ENCODE assay signal across 27 mouse cellular contexts in genomic region chr11:102241874-102242273, GRCm38 (mm10). TPM values are rescaled to one million over a fixed set of nuclear protein-coding genes. Genes with fewer than 3 reads are reported as not detected.
DNase-seq lines count a peak whose midpoint lies in the region; ATAC-seq and TF ChIP-seq lines count a peak whose summit lies in the region.
"Had no signal": no experiment of that assay in that cellular context is flagged by ENCODE, and none has a peak within 500 bp of the region (broad histone marks: within the 10 kb centered on the region; RNA-seq: fewer than 3 reads in every experiment).

No protein-coding gene starts in this region.

- TF ChIP-seq POLR2A in small intestine, adult 2 months (IDR thresholded peaks at IDR 0.05; ENCODE audit: low read depth, low read length) = no peak

- TF ChIP-seq CTCF in intestine, postnatal 0 days (IDR thresholded peaks at IDR 0.05; ENCODE audit: low read depth) = peak; percentile 58
- peak; percentile 15 for TF ChIP-seq CTCF in lung, embryonic 14.5 days (IDR thresholded peaks at IDR 0.05; ENCODE audit: low read depth)
- TF ChIP-seq CTCF in small intestine, adult 2 months (IDR thresholded peaks at IDR 0.05; ENCODE audit: extremely low read depth, insufficient read length, insufficient replicate concordance, low read depth, low read length) = peak; percentile 6; the same call in 1 of the 2 replicates

- H3K4me3 ChIP-seq in intestine, postnatal 0 days (ENCODE audit: low read depth, low read length) = no peak overlapping the region
- no peak overlapping the region for H3K4me3 ChIP-seq in intestine, embryonic 15.5 days (replicated peaks)
- H3K4me3 ChIP-seq in lung, embryonic 14.5 days (ENCODE audit: low read depth, low read length) = no peak overlapping the region
- no peak overlapping the region for H3K4me3 ChIP-seq in small intestine, adult 2 months (ENCODE audit: low read depth, low read length)
- H3K4me3 ChIP-seq: embryonic facial prominence, embryonic 13.5 days; erythroblast, embryonic 14.5 days; forebrain, embryonic 12.5 days; heart, embryonic 15.5 days; hindbrain, embryonic 15.5 days; limb, embryonic 10.5 days; liver, embryonic 13.5 days; megakaryocyte, embryonic 14.5 days; midbrain, embryonic 15.5 days; myocyte; neural tube, embryonic 13.5 days had no signal

- no peaks in the 10 kb centered on the region for H3K36me3 ChIP-seq in intestine, postnatal 0 days (ENCODE audit: control insufficient read depth, insufficient read depth)
- no peaks in the 10 kb centered on the region for H3K36me3 ChIP-seq in intestine, embryonic 15.5 days
- no peaks in the 10 kb centered on the region for H3K36me3 ChIP-seq in lung, embryonic 14.5 days (ENCODE audit: insufficient read depth)
- no peaks in the 10 kb centered on the region for H3K36me3 ChIP-seq in small intestine, adult 2 months (ENCODE audit: control insufficient read depth, insufficient read depth, low read length)
- H3K36me3 ChIP-seq: embryonic facial prominence, embryonic 13.5 days; forebrain, embryonic 12.5 days; heart, embryonic 15.5 days; hindbrain, embryonic 15.5 days; limb, embryonic 10.5 days; liver, embryonic 13.5 days; midbrain, embryonic 15.5 days; neural tube, embryonic 13.5 days had no signal

- H3K27ac ChIP-seq in intestine, postnatal 0 days (ENCODE audit: low read depth, low read length) = no peak overlapping the region
- no peak overlapping the region for H3K27ac ChIP-seq in intestine, embryonic 15.5 days
- no peak overlapping the region for H3K27ac ChIP-seq in lung, embryonic 14.5 days (ENCODE audit: low read depth)
- peak overlapping the region; percentile 74; the same call in 1 of the 2 replicates for H3K27ac ChIP-seq in small intestine, adult 2 months (ENCODE audit: insufficient read depth, low read depth, low read length)
- H3K27ac ChIP-seq: embryonic facial prominence, embryonic 13.5 days; forebrain, embryonic 12.5 days; heart, embryonic 15.5 days; hindbrain, embryonic 15.5 days; limb, embryonic 10.5 days; liver, embryonic 13.5 days; midbrain, embryonic 15.5 days; neural tube, embryonic 13.5 days had no signal

- no peaks in the 10 kb centered on the region for H3K27me3 ChIP-seq in intestine, postnatal 0 days (replicated peaks; ENCODE audit: control insufficient read depth, insufficient read depth, low read length)
- no peaks in the 10 kb centered on the region for H3K27me3 ChIP-seq in intestine, embryonic 15.5 days (replicated peaks)
- no peaks in the 10 kb centered on the region for H3K27me3 ChIP-seq in lung, embryonic 14.5 days (ENCODE audit: insufficient read depth, low read length)
- no peaks in the 10 kb centered on the region for H3K27me3 ChIP-seq in small intestine, adult 2 months (ENCODE audit: control insufficient read depth, insufficient read depth, low read length)
- H3K27me3 ChIP-seq: embryonic facial prominence, embryonic 13.5 days; forebrain, embryonic 12.5 days; heart, embryonic 15.5 days; hindbrain, embryonic 15.5 days; midbrain, embryonic 15.5 days; neural tube, embryonic 13.5 days had no signal

- DNase-seq in lung, embryonic 14.5 days = no peak
- no peak for DNase-seq in lung, adult 18-20 months
- peak; percentile 70 for DNase-seq in ES-CJ7 (ENCODE audit: low read depth, low spot score)
- no peak for DNase-seq in layer of hippocampus, postnatal 10 days (ENCODE audit: low spot score in 2 of 2)
- no peak for DNase-seq in MN1 (ENCODE audit: low spot score)
- DNase-seq: adrenal gland, postnatal 10 days; cerebellum, adult 8-10 months; cerebellum, postnatal 36 days; embryo, embryonic 11 days; heart, postnatal 36 days; liver, embryonic 13.5 days; retina, postnatal 1 day; thymus, postnatal 25 days had no signal

- 63% methylated on average over 5 of the region's 5 CpGs for WGBS in intestine, postnatal 0 days
- WGBS in intestine, embryonic 15.5 days = 61% methylated on average over 5 of the region's 5 CpGs
- 58% methylated on average over 5 of the region's 5 CpGs for WGBS in lung, embryonic 14.5 days
- 74% methylated on average over 5 of the region's 5 CpGs for whole genome bisulfite sequencing in small intestine, adult 2 months

- H3K4me2 ChIP-seq in intestine, postnatal 0 days (replicated peaks; ENCODE audit: low read depth) = no peak overlapping the region
- no peak overlapping the region for H3K4me2 ChIP-seq in intestine, embryonic 15.5 days (replicated peaks)
- no peak overlapping the region for H3K4me2 ChIP-seq in lung, embryonic 14.5 days
- H3K4me2 ChIP-seq: embryonic facial prominence, embryonic 13.5 days; forebrain, embryonic 12.5 days; heart, embryonic 15.5 days; hindbrain, embryonic 15.5 days; liver, embryonic 13.5 days; midbrain, embryonic 15.5 days; neural tube, embryonic 13.5 days had no signal

- ATAC-seq in intestine, postnatal 0 days = no peak
- ATAC-seq in intestine, embryonic 15.5 days = no peak
- no peak for ATAC-seq in lung, embryonic 14.5 days (ENCODE audit: insufficient read depth)
- ATAC-seq: midbrain, embryonic 15.5 days had no signal

- 0 out of 2 replicates have a peak, but pooled peaks cover 3% of the 10 kb centered on the region for H3K4me1 ChIP-seq in intestine, postnatal 0 days (replicated peaks; ENCODE audit: control insufficient read depth, insufficient read depth, low read length)
- peaks cover 14% of the 10 kb centered on the region for H3K4me1 ChIP-seq in intestine, embryonic 15.5 days (replicated peaks)
- no peaks in the 10 kb centered on the region for H3K4me1 ChIP-seq in lung, embryonic 14.5 days (ENCODE audit: insufficient read depth)
- peaks cover 6% of the 10 kb centered on the region; the same call in 1 of the 2 replicates for H3K4me1 ChIP-seq in small intestine, adult 2 months (ENCODE audit: control insufficient read depth, insufficient read depth, insufficient read length, low read length)

- no peak overlapping the region for H3K9ac ChIP-seq in intestine, postnatal 0 days (ENCODE audit: low read depth, low read length)
- H3K9ac ChIP-seq in intestine, embryonic 15.5 days = no peak overlapping the region
- no peak overlapping the region for H3K9ac ChIP-seq in lung, embryonic 14.5 days
- H3K9ac ChIP-seq: embryonic facial prominence, embryonic 13.5 days; forebrain, embryonic 12.5 days; heart, embryonic 15.5 days; hindbrain, embryonic 15.5 days; liver, embryonic 13.5 days; midbrain, embryonic 15.5 days; neural tube, embryonic 13.5 days had no signal

- no peaks in the 10 kb centered on the region for H3K9me3 ChIP-seq in intestine, postnatal 0 days (ENCODE audit: control insufficient read depth)
- no peaks in the 10 kb centered on the region for H3K9me3 ChIP-seq in intestine, embryonic 15.5 days
- H3K9me3 ChIP-seq in lung, embryonic 14.5 days (ENCODE audit: low read depth, low read length) = no peaks in the 10 kb centered on the region
- H3K9me3 ChIP-seq: embryonic facial prominence, embryonic 13.5 days; forebrain, embryonic 12.5 days; hindbrain, embryonic 15.5 days; limb, embryonic 10.5 days; liver, embryonic 13.5 days; midbrain, embryonic 15.5 days; neural tube, embryonic 13.5 days had no signal

RNA-seq across cellular contexts. Expression of gene BC030867, which starts 6.8 kb away (rescaled TPM):
- 2.7 and 3.4 TPM in 2 replicates for polyA plus RNA-seq in intestine, postnatal 0 days (2015; fragmentation: Nextera tagmentation; extraction: Ambion mirVana)
- 13.1 and 13.5 TPM in 2 replicates for polyA plus RNA-seq in intestine, embryonic 15.5 days (2015; fragmentation: Nextera tagmentation; extraction: Ambion mirVana)
- polyA plus RNA-seq in lung, embryonic 14.5 days (2014; fragmentation: Nextera tagmentation; extraction: Ambion mirVana) = 21.4 and 22.2 TPM in 2 replicates
- polyA plus RNA-seq in small intestine, adult 2 months (2012; rRNA removed) = 2.4 and 5.2 TPM in 2 replicates
- total RNA-seq in layer of hippocampus, postnatal 10 days (2021) = 1 to 10 TPM in 1 of 2 experiments, under 1 TPM in 1; 0.94 to 1.0 TPM

RNA-seq across cellular contexts. Expression of gene Hdac5, which starts 11.9 kb away (rescaled TPM):
- 30.1 and 30.4 TPM in 2 replicates for polyA plus RNA-seq in intestine, postnatal 0 days (2015; fragmentation: Nextera tagmentation; extraction: Ambion mirVana)
- 54.3 and 62.8 TPM in 2 replicates for polyA plus RNA-seq in intestine, embryonic 15.5 days (2015; fragmentation: Nextera tagmentation; extraction: Ambion mirVana)
- polyA plus RNA-seq in lung, embryonic 14.5 days (2014; fragmentation: Nextera tagmentation; extraction: Ambion mirVana) = 41.1 and 42.7 TPM in 2 replicates
- polyA plus RNA-seq in small intestine, adult 2 months (2012; rRNA removed) = 82.5 and 102 TPM in 2 replicates
- 100 to 1,000 TPM; 164 to 207 TPM for total RNA-seq in layer of hippocampus, postnatal 10 days (2021)

RNA-seq across cellular contexts. Expression of gene Asb16, which starts 26.7 kb away (rescaled TPM):
- polyA plus RNA-seq in intestine, postnatal 0 days (2015; fragmentation: Nextera tagmentation; extraction: Ambion mirVana) = 0.05 and 0.09 TPM in 2 replicates
- 0.08 TPM in 1 of 2 replicates, not detected in the other for polyA plus RNA-seq in intestine, embryonic 15.5 days (2015; fragmentation: Nextera tagmentation; extraction: Ambion mirVana)
- 0.08 TPM in 1 of 2 replicates, not detected in the other for polyA plus RNA-seq in lung, embryonic 14.5 days (2014; fragmentation: Nextera tagmentation; extraction: Ambion mirVana)
- 0.29 and 1.8 TPM in 2 replicates for polyA plus RNA-seq in small intestine, adult 2 months (2012; rRNA removed)
- total RNA-seq in layer of hippocampus, postnatal 10 days (2021) = under 1 TPM; 0.64 to 0.76 TPM
- polyA plus RNA-seq: forebrain, embryonic 12.5 days; neural tube, embryonic 13.5 days; stomach, embryonic 14.5 days had no signal

RNA-seq across cellular contexts. Expression of gene Tmub2, which starts 42.9 kb away (rescaled TPM):
- 43.3 and 44.2 TPM in 2 replicates for polyA plus RNA-seq in intestine, postnatal 0 days (2015; fragmentation: Nextera tagmentation; extraction: Ambion mirVana)
- polyA plus RNA-seq in intestine, embryonic 15.5 days (2015; fragmentation: Nextera tagmentation; extraction: Ambion mirVana) = 44.3 and 48.5 TPM in 2 replicates
- polyA plus RNA-seq in lung, embryonic 14.5 days (2014; fragmentation: Nextera tagmentation; extraction: Ambion mirVana) = 48.8 and 49.9 TPM in 2 replicates
- 29.4 and 60.2 TPM in 2 replicates for polyA plus RNA-seq in small intestine, adult 2 months (2012; rRNA removed)
- 10 to 100 TPM; 55.2 to 60.4 TPM for total RNA-seq in layer of hippocampus, postnatal 10 days (2021)

RNA-seq across cellular contexts. Expression of gene G6pc3, which starts 52.5 kb away (rescaled TPM):
- 20.4 and 21.1 TPM in 2 replicates for polyA plus RNA-seq in intestine, postnatal 0 days (2015; fragmentation: Nextera tagmentation; extraction: Ambion mirVana)
- polyA plus RNA-seq in intestine, embryonic 15.5 days (2015; fragmentation: Nextera tagmentation; extraction: Ambion mirVana) = 31.1 and 33.9 TPM in 2 replicates
- 31.0 and 34.5 TPM in 2 replicates for polyA plus RNA-seq in lung, embryonic 14.5 days (2014; fragmentation: Nextera tagmentation; extraction: Ambion mirVana)
- 41.0 and 53.8 TPM in 2 replicates for polyA plus RNA-seq in small intestine, adult 2 months (2012; rRNA removed)
- 10 to 100 TPM; 44.4 to 45.4 TPM for total RNA-seq in layer of hippocampus, postnatal 10 days (2021)

Comparison
In these comparisons a context has a peak if more than half of its experiments do, and no peak if none do; other contexts are left out.
1. CTCF ChIP-seq: peak in every context shown above with its lines; median percentile 58 in intestine, postnatal 0 days; 15 in lung, embryonic 14.5 days; 6 in small intestine, adult 2 months.